Mouse (Mus musculus) common myeloid progenitor, adult 5-6 weeks (primary cell): ENCODE data around the gene Lemd2. TPM values are rescaled to one million over a fixed set of nuclear protein-coding genes. Genes with fewer than 3 reads are reported as not detected.
"Not testable (repeated sequence)": the region's sequence is repeated elsewhere in the genome, so short reads cannot be mapped to it uniquely, and the experiment has no call there.

ENCODE experiments used
- ATAC-seq: replicated peaks from 2 replicates; pipeline ENCODE4 v1.8.0; 2016; ENCODE audit warnings: low read depth, mild to moderate bottlenecking, moderate TSS enrichment, inconsistent platforms; ENCODE audit not compliant: poor library complexity, severe bottlenecking
- total RNA-seq: library from RNA; stranded (forward); fragments of 200-1000, 187-1606 nt; gene quantifications from 2 replicates; pipeline ENCODE4 v1.2.3, GENCODE M21; 2017

Lemd2 gene
- 20.2 and 44.6 TPM in 2 replicates for total RNA-seq

GRCm38 (mm10) chr17:27204075-27204909 lies at the start of gene Lemd2:
TSS of gene Lemd2 (minus strand) at chr17:27204469.
- peak; percentile 67 for ATAC-seq

GRCm38 (mm10) chr17:27251150-27251549 lies 46.9 kb upstream of the Lemd2 start:
- no peak for ATAC-seq

DNA sequence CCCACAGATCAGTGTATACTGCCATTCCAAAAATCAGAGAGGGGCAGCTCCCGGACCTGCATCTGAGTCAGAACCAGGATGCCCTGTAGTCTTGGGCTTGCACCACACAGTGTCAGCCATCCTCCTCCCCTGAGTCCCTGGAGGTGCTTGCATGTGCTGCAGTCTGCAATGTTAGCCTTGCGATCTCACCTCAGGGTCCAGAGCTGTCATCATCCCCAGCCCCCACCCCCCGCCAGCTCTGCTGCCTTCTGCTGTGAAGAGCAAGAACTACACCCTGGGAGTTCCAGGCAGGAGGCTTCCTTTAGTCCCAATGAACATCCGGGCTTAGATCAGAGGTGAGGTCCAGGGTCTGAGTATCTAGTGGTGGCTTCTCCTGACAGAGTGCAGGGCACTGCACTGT lies 46.2 kb upstream of the Lemd2 start:
- no peak for ATAC-seq

- no peak for ATAC-seq
These were observed 44.8 kb upstream of the Lemd2 start for GRCm38 (mm10) chr17:27249073-27249472.

DNA sequence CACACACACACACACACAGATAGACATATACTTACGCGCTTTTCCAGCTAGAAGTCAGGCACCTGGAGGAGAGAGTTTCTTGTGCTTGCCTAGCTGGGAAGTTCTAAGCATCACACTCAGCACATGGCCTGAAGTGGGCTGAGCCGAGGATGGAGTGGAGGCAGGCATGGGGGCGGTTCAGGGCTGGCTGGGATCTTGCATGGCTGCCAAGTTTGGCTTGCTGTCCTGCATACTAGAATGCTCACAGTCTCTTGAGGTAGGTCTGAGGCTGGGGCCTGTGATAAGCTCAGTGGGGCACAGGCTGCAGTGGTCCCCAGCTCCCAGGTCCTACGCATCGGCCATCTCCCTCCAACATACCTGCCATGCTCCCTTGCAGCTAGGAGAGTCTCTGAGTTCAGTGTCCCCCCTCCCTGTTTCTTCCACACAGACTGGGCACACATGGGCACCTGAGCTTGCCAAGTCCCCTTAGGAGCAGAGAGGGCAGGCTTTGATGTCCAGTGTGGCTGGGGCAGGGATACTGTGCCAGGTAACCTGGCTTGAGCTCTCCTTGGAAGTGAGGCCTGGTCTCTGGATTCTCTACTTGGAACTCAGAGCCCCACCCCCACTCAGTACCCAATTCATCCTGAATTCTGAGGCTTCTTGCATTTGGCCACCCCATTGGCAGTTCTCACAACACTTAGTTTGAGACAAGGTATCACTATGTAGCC lies 43.6 kb upstream of the Lemd2 start:
- ATAC-seq = no peak

DNA sequence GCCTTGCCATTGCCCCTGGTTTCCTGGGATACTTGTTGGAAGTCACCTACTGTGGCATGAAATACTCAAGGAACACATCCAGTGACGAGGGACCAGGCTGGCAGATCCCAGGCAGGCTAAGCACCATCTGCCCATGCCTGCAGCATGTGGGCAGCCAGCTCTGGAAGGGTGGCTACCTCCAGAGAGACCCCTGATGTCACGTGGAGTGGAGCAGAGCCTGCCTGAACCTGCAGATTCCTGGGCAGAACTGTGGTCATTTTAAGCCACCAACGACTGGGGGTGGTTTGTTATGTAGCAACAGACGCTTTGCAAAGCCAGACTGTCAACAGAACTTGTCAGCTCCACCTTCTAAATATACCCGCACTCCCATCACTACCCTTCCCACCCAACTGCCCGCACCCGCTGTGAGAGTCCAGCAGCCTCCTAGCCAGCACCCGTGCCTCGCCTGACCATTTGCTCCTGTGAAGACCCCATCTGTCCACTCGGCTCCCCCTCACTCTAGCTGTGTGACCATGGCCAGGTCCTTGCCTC lies 41.6 kb upstream of the Lemd2 start:
- no peak for ATAC-seq

DNA sequence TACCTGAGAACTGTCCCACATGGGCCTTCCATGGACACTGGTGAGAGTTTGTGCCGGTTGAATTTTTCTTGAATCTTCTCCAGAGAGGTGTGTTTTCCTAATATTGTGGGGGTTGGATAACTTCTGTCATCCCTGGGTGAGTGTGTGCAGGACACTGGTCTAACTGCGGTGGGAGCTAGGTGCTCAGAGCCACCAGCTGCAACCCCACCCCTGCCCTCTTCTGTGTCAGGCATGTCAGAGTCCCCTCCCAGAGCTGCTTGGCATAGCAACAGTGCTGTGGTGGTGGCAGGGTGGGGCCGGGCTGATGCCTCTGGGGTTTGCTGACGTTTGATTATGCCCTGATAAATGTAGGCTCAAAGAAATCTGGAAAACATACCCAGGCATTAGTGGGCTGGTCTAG lies 40.6 kb upstream of the Lemd2 start:
- ATAC-seq = no peak

GRCm38 (mm10) chr17:27242194-27243189 lies 38.2 kb upstream of the Lemd2 start:
- ATAC-seq = peak; percentile 89

- ATAC-seq = peak; percentile 33; the same call in 1 of the 2 replicates
These were observed 36.5 kb upstream of the Lemd2 start for GRCm38 (mm10) chr17:27240556-27241457.

DNA sequence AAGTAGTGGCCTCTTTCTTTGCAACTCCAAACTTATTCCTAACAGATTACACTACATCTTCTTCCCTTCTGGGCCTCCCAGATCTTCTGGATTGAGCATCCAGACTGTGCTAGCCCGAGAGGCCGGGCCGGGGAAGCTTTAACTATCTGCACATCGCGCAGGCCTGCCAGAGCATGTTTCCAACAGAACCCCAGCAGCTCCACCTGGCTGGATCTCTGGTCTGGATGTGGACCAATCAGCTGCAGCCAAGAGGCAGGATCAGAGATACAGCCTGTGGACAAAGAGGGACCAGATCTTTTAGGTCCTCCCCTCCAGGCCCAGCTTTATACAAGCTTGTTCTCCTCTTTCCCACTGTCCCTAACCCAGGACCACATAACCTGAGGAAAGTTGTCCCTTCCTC lies 35.7 kb upstream of the Lemd2 start:
- no peak for ATAC-seq

DNA sequence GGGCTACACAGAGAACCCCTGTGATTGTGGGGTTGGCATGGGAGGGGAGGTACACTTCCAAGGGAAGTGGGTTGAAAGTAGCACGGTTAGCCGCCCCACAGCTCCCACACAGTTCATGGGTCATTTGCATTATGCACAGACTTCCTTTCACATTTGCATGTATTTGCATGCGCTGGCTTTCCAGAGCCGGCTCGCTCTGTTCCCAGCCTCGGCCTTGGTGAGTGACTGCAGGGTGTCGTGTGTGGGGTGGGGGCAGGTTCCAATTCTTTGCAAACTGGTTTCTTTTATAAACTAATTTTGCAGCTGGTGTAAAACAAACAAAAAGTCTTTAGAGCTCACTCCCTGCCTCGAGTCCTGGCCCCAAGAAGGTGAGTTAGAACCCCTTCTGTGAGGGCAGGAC lies 34.4 kb upstream of the Lemd2 start:
- ATAC-seq = no peak

GRCm38 (mm10) chr17:27237731-27238130 lies 33.5 kb upstream of the Lemd2 start:
- no peak for ATAC-seq

GRCm38 (mm10) chr17:27233298-27233697 lies 29.0 kb upstream of the Lemd2 start:
- no peak for ATAC-seq

- no peak for ATAC-seq
These were observed 27.9 kb upstream of the Lemd2 start for GRCm38 (mm10) chr17:27232176-27232575.

- ATAC-seq = not testable (repeated sequence)
These were observed 27.3 kb upstream of the Lemd2 start for GRCm38 (mm10) chr17:27231586-27231985.

DNA sequence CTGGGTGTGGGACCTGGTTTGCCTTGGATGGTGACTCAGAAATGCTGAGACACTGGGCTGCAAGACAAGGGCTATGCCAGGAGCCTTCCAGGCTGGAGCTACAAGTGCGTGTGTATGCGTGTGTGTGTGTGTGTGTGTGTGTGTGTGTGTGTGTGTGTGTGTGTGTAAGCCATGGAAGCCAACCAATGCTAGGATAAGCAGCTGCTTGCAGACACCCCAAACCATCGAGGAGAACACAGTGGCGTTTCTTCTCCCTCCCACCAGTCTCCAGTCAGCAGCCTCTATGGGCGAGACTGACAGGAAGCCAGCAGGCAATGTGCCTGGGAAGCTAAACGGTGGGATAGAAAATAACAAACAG lies 26.9 kb upstream of the Lemd2 start:
- ATAC-seq = no peak

DNA sequence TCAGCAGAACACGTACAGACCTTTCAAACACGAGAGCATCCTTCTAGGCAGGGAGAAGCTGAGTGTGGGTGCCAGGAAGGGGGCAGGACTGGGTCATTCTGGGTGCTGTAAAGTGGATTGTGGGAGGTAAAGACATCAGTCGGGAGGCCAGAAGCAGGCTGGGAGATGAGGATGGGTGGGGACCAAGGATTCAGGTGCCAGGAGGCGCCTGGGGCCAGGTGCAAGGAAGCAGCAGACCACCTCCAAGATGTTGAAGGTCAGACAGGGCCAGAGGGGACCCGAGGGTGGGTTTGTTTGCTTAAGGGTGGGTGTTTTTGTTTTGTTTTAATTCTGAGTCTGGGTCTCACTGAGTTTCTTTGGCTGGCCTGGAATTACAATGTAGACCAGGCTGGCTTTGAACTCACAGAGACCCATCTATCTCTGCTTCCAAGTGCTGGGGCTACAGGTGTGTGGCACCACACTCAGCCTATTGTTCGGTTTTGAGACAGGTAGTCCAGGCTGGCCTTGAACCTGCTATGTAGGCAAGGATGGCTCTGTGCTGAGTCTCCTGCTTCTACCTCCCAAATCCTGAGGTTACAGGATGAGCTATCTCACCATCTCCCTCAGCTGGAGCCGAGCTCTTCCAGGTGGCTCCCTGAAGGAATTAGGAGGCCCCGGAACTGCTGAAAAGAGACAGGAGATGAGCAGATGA lies 26.3 kb upstream of the Lemd2 start:
- no peak for ATAC-seq

- no peak for ATAC-seq
These were observed 25.6 kb upstream of the Lemd2 start for GRCm38 (mm10) chr17:27229710-27230454.
